Mouse (Mus musculus): ENCODE data around the gene Tmem120a. TPM values are rescaled to one million over a fixed set of nuclear protein-coding genes. Genes with fewer than 3 reads are reported as not detected.

Gene Tmem120a
- polyA plus RNA-seq, 1 experiment, result 41.5 TPM

- Histone ChIP-seq H3K4me3 (ENCODE audit: insufficient read depth, low read length) (no peak overlapping the region), H3K27ac (ENCODE audit: insufficient read depth, low read depth, low read length) (no peak overlapping the region), H3K4me1 (ENCODE audit: control insufficient read depth, insufficient read depth, low read length) (0 out of 2 replicates have a peak, but pooled peaks cover 2% of the 10 kb centered on the region)
- no peak for TF ChIP-seq CTCF (IDR thresholded peaks at IDR 0.05; ENCODE audit: low read depth, low read length)
- TF ChIP-seq POLR2A (IDR thresholded peaks at IDR 0.05; ENCODE audit: borderline replicate concordance, low read depth, low read length), result no peak
Observed at GRCm38 (mm10) chr5:135734057-135734680, 10.1 kb downstream of the Tmem120a start.

GRCm38 (mm10) chr5:135733071-135733470 lies 11.2 kb downstream of the Tmem120a start:
- Histone ChIP-seq H3K4me1 (ENCODE audit: control insufficient read depth, insufficient read depth, low read length) (no peaks in the 10 kb centered on the region), H3K27ac (ENCODE audit: insufficient read depth, low read depth, low read length) (no peak overlapping the region), H3K4me3 (ENCODE audit: insufficient read depth, low read length) (no peak overlapping the region)
- TF ChIP-seq POLR2A (IDR thresholded peaks at IDR 0.05; ENCODE audit: borderline replicate concordance, low read depth, low read length) (no peak), CTCF (IDR thresholded peaks at IDR 0.05; ENCODE audit: low read depth, low read length) (no peak)

- no peak for TF ChIP-seq CTCF (IDR thresholded peaks at IDR 0.05; ENCODE audit: low read depth, low read length)
- TF ChIP-seq POLR2A (IDR thresholded peaks at IDR 0.05; ENCODE audit: borderline replicate concordance, low read depth, low read length), result no peak
Observed at GRCm38 (mm10) chr5:135731322-135731721, 12.9 kb downstream of the Tmem120a start.

GRCm38 (mm10) chr5:135730916-135731315 lies 13.3 kb downstream of the Tmem120a start:
- TF ChIP-seq CTCF (IDR thresholded peaks at IDR 0.05; ENCODE audit: low read depth, low read length), result no peak
- no peak for TF ChIP-seq POLR2A (IDR thresholded peaks at IDR 0.05; ENCODE audit: borderline replicate concordance, low read depth, low read length)
- no peak overlapping the region for H3K27ac ChIP-seq (ENCODE audit: insufficient read depth, low read depth, low read length)
- H3K4me3 ChIP-seq (ENCODE audit: insufficient read depth, low read length), result no peak overlapping the region

More at GRCm38 (mm10) chr5:135731322-135731721, 12.9 kb downstream of the Tmem120a start:
- Histone ChIP-seq H3K27ac (ENCODE audit: insufficient read depth, low read depth, low read length) (no peak overlapping the region), H3K4me1 (ENCODE audit: control insufficient read depth, insufficient read depth, low read length) (no peaks in the 10 kb centered on the region), H3K4me3 (ENCODE audit: insufficient read depth, low read length) (no peak overlapping the region)

GRCm38 (mm10) chr5:135730278-135730677 lies 14.0 kb downstream of the Tmem120a start:
- TF ChIP-seq POLR2A (IDR thresholded peaks at IDR 0.05; ENCODE audit: borderline replicate concordance, low read depth, low read length), result no peak
- no peak for TF ChIP-seq CTCF (IDR thresholded peaks at IDR 0.05; ENCODE audit: low read depth, low read length)
- H3K27ac ChIP-seq (ENCODE audit: insufficient read depth, low read depth, low read length), result no peak overlapping the region
- H3K4me1 ChIP-seq (ENCODE audit: control insufficient read depth, insufficient read depth, low read length), result no peaks in the 10 kb centered on the region
- no peak overlapping the region for H3K4me3 ChIP-seq (ENCODE audit: insufficient read depth, low read length)

More at GRCm38 (mm10) chr5:135730916-135731315, 13.3 kb downstream of the Tmem120a start:
- H3K4me1 ChIP-seq (ENCODE audit: control insufficient read depth, insufficient read depth, low read length), result no peaks in the 10 kb centered on the region

- Histone ChIP-seq H3K27ac (ENCODE audit: insufficient read depth, low read depth, low read length) (no peak overlapping the region), H3K4me1 (ENCODE audit: control insufficient read depth, insufficient read depth, low read length) (peaks cover 6% of the 10 kb centered on the region), H3K4me3 (ENCODE audit: insufficient read depth, low read length) (no peak overlapping the region)
- TF ChIP-seq CTCF (IDR thresholded peaks at IDR 0.05; ENCODE audit: low read depth, low read length) (no peak), POLR2A (IDR thresholded peaks at IDR 0.05; ENCODE audit: borderline replicate concordance, low read depth, low read length) (no peak)
Observed at GRCm38 (mm10) chr5:135729351-135729750, 14.9 kb downstream of the Tmem120a start.

- Histone ChIP-seq H3K27ac (ENCODE audit: insufficient read depth, low read depth, low read length) (no peak overlapping the region), H3K4me1 (ENCODE audit: control insufficient read depth, insufficient read depth, low read length) (peaks cover 15% of the 10 kb centered on the region), H3K4me3 (ENCODE audit: insufficient read depth, low read length) (no peak overlapping the region)
- no peak for TF ChIP-seq POLR2A (IDR thresholded peaks at IDR 0.05; ENCODE audit: borderline replicate concordance, low read depth, low read length)
- TF ChIP-seq CTCF (IDR thresholded peaks at IDR 0.05; ENCODE audit: low read depth, low read length), result no peak
Observed at GRCm38 (mm10) chr5:135728361-135728760, 15.9 kb downstream of the Tmem120a start.

- TF ChIP-seq CTCF (IDR thresholded peaks at IDR 0.05; ENCODE audit: low read depth, low read length) (no peak), POLR2A (IDR thresholded peaks at IDR 0.05; ENCODE audit: borderline replicate concordance, low read depth, low read length) (no peak)
- Histone ChIP-seq H3K27ac (ENCODE audit: insufficient read depth, low read depth, low read length) (no peak overlapping the region), H3K4me1 (ENCODE audit: control insufficient read depth, insufficient read depth, low read length) (peaks cover 19% of the 10 kb centered on the region), H3K4me3 (ENCODE audit: insufficient read depth, low read length) (no peak overlapping the region)
Observed at GRCm38 (mm10) chr5:135727871-135728270, 16.4 kb downstream of the Tmem120a start.

GRCm38 (mm10) chr5:135726641-135727346 lies 17.5 kb downstream of the Tmem120a start:
- Histone ChIP-seq H3K27ac (ENCODE audit: insufficient read depth, low read depth, low read length) (no peak overlapping the region), H3K4me3 (ENCODE audit: insufficient read depth, low read length) (no peak overlapping the region), H3K4me1 (ENCODE audit: control insufficient read depth, insufficient read depth, low read length) (peaks cover 27% of the 10 kb centered on the region)
- TF ChIP-seq CTCF (IDR thresholded peaks at IDR 0.05; ENCODE audit: low read depth, low read length) (no peak), POLR2A (IDR thresholded peaks at IDR 0.05; ENCODE audit: borderline replicate concordance, low read depth, low read length) (no peak)

GRCm38 (mm10) chr5:135725991-135726390 lies 18.3 kb downstream of the Tmem120a start:
- Histone ChIP-seq H3K27ac (ENCODE audit: insufficient read depth, low read depth, low read length) (no peak overlapping the region), H3K4me1 (ENCODE audit: control insufficient read depth, insufficient read depth, low read length) (peaks cover 31% of the 10 kb centered on the region), H3K4me3 (ENCODE audit: insufficient read depth, low read length) (no peak overlapping the region)
- TF ChIP-seq POLR2A (IDR thresholded peaks at IDR 0.05; ENCODE audit: borderline replicate concordance, low read depth, low read length), result no peak
- no peak for TF ChIP-seq CTCF (IDR thresholded peaks at IDR 0.05; ENCODE audit: low read depth, low read length)
